Mouse (Mus musculus) A20 (cell line): ENCODE results near the gene Naa80.
A peak's percentile ranks its signal among the peaks of the same experiment; 100 is the strongest.

Experiments
- DNase-seq: peaks from one replicate; pipeline ENCODE4 v3.0.0-alpha.2; 2011; ENCODE audit warnings: low read depth, low spot score

Gene Naa80

DNA sequence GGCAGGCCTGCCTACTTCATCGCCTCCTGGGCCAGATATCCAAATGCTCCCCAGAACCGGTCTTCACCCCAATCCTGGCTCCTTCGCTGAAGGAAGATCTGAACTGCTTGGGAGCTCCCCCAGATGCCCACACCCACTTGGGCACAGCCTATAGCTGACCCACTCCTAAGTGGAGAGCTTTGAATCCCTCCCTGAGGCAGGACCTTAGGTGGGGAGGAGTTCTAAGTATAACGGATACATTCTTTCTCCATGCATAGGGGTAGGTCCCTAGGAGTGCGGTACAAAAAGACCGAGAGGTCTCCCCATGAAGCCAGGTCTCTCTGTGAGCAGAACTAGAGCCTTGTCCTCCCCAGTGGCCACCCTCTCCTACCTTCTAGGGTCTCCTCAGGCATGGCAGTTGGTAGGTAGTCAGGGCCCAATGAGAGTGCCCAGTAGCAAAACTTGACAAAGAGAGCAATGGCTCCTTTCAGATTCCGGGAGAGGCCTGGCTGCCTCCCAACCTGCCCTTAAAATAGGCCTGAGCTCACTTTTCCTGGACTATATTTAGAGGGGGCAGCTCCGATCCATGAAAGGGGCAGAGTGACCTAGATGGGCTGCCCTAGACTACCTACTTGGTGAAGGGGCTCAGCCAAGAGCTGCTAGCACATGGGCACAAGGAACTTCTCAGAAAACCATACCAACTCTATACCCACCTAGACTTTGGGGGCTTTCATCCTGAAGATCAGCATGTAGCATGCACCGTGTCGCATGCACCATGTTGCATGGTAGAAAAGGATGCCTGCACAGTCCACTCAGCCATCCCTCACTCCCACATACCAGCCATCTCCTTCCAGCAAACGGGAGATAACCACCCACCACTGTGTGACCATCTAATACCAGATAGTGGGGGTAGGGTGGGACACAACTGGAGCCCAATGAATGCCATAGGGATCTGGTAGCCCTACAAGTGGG is 18.2 kb downstream of the Naa80 start:
- DNase-seq: no peak

DNA sequence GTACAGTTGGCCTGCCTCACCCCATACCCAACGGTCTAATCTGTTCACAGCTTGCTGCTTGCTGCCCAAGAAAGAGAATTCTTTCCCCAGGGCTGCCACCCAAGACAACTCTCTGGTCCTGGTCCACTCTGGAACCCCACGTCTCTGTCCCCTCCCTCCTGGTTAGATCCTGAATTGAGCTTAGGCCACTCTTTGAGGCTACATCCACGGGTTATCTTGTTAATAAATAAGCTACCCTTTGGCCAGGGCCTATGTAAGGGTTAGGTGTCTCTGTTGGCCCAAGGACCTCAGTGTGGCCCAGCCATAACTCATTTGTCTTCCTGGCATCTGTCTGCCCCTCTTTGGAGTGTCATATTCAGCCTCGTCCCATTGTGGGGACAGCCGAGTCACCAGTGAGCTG is 19.7 kb downstream of the Naa80 start:
- no peak for DNase-seq

DNA sequence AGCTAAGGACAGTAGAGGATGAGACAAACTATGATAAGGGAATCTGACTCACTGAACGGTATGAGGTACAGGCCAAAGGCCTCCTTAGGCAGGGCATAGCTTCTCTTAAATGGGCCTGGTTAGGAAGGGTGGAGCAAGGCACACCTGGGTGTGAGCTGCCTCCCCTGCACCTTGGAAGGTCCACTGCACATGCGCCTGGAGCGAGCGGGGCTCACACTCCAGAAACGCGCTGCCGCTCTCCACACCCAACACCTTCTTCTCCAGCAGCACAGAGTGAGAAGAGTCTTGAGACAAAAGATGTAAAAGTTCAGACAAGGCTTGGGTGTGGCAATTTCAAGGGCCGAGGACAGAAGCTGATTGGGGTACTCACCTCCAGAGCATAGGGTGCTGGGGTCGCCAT is 20.7 kb downstream of the Naa80 start:
- no peak for DNase-seq

DNA sequence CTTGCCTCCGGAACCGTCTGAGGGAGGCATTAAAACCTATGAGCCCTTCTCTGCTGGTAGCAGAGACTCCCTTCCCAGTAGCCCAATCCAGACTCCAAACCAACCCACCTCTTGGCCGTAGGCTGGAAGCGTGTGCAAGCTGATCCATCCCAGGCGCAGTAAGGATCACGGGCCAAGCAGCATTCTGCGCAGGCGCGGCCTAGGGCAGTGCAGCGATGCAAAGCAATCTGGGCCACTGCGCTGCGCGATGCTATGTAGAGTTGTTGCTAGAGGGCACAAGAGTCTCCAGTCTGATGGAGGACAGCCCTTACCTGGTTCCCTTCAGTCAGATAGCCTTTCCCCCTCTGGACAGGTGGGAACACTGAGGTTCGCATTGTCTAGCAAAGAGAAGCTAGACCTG is 21.2 kb downstream of the Naa80 start:
- DNase-seq: no peak

DNA sequence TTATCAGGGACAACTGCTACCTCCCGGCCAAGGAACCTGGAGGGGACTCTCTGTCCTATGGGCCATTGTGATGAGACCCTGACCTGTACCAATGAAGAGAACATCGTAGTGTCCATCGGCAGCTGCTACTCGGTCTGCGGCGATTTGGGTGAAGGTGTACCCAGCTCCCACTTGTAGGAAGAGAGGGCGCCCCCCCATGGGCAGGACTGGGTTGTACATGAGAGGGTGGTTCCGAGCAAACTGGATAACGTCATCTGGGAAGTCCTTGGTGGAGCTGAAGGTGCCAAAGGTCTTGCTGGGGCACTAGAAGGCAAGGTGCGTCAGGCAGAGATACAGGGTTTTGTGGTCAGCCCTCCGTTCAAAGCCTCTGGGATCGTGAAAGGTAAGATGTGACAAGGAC is 22.1 kb downstream of the Naa80 start:
- DNase-seq: no peak

DNA sequence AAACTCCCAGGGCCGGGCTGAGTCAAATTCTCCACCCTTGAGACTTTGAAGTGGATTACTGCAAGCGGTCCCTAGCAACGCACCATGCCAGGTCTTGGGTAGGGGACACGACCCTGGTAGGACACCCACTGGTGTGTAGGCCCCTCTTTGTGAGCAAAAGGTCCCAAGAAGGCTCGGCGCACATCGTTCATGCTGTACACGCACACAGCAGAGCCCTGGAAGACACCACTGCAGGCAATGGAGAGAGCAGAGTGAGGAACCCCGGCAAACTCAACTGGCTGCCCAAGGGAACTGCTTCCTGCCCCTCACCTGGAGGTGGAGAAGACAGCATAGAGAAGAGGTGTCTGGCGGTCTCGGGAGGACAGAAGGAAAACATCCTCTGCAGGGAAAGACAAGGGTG is 22.6 kb downstream of the Naa80 start:
- DNase-seq: no peak

DNA sequence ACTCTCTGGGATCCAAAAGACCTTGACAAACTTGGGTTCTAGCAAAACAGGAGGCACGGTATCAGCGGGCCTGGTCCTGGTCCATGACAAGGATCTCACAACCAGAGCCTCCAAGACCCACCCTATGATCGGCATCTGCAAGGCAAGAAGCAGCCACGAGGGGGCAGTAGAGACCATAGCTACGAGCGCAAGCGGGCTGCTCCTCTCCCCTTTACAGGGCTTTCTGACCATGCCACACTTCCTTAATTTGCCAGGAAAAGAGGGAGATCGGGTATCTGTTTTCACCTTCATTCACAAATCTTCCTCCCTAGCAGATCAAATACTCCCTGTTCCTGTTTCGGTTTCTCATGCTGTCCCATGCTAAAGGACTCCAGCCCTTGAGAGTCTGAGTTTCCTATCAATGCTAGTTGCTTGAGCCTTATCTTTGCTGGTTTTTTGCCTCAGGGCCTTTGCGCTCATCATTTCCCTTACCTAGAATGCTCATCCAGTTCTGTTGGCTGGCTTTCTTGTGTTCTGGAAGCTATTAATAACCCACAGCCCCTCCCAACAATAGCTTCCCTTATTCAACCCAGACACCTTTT is 23.5 kb downstream of the Naa80 start:
- peak; percentile 90 for DNase-seq

DNA sequence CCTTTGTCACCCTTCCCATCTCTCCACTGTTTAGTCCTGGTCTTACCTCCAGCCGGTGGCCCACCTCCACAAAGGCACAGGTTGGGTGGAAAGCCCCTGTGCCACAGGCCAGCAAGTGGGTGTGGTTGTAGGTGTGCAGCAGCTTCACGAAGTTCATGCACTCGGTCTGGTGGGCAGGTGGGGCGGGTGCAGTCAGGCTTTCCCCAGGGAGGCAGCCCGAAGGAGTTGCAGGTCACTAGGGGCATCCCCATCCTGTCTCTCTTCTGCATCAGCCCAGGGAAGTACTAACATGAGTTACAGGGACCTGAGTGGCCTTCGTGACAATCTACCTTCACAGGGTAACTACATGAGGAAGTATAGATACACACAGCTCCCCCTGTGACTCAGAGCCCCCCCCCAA is 24.6 kb downstream of the Naa80 start:
- peak; percentile 87 for DNase-seq

DNA sequence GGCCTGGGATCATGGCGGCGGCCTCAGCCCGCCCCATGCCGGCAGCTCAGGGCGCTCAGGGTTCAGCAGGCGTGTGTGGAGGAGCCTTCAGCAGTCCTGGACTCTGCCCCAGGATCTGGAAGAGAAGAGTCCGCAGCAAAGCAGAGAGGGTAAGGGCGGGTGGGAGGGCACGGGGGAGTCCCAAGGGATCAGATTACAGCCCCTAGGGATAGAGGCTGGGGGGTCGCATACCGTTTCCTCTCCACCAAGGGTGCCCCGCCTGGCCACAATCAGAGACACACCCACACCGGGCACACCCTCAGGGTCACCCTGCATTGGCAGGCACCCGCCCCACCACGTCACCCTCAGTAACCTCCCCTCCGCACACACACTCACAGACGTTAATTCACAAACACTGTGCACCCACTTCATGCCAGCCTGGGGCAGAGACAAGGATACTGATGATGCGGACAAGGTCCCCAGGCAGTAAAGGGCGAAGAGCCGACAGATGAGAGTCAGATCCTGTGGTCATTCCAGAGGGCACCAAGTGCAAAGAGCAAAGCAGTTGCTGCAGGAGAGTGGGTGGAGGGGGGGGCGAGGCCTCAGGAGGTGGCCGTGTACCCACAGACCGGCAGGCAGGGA is 26.5 kb downstream of the Naa80 start:
- DNase-seq: no peak

DNA sequence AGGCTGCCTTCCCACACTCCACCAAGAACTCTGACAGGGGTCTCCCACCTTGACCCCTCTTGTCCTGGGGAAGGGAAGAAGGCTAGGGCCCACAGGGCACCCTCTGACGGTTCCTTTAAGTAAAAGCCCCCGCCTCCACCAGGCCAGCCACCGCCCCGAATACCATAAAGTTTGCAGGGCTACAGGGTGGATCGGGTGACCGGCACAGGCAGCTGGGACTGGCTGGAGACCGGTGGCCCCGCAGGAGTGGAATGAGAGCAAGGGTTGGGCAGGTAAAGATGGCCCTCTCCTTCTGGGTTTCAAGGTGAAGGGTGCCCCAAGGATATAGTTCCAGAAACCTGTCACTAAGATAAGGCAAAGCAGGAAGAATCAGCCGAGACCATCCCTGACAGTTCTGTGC is 27.9 kb downstream of the Naa80 start:
- no peak for DNase-seq

DNA sequence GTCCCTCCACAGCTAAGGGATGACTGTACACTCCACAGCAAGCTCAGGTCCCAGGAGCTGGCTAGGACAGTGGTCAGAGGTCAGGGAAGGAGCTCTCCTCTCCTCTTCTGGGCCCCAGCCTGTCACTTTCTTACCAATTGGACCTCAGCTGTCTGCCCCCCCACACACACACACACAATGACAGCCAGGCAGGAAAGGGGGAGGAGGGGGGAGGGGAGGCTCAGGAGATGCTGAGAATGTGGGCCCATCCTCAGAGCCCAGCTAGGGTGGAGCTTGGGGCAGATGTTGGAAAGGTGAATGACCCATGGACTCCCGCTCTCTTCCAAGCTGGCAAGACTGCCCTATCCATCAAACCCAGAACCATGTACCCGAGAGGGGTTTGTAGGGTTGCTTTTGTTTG is 28.3 kb downstream of the Naa80 start:
- no peak for DNase-seq

DNA sequence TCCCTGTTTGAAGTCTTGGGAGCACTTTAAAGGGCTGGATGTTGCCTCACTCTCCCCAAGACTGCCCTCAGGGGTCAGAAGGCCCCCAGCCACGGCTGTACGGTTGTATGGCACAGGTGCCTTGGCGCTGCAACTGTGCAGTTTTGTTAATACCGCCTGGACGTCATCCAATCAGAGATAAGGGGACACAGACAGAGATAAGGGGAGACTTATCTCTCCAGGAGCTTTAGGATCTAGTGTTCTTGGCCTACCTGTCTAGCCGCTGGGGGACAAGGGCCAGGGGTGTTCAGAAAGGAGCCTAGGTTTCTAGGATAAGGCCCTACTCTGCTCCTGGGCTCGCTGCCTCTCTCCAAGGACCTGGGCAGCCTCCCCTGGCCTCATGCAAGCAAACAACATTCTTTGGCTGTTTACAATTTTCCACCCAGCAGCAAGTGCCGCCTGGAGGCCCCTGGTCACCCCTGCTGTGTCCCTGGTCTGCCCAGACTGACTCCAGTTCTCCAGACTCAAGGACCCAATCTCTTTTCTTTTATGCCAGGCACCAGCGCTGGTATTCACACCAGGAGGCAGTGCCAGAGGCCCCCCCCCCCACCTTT is 29.1 kb downstream of the Naa80 start:
- DNase-seq: no peak

DNA sequence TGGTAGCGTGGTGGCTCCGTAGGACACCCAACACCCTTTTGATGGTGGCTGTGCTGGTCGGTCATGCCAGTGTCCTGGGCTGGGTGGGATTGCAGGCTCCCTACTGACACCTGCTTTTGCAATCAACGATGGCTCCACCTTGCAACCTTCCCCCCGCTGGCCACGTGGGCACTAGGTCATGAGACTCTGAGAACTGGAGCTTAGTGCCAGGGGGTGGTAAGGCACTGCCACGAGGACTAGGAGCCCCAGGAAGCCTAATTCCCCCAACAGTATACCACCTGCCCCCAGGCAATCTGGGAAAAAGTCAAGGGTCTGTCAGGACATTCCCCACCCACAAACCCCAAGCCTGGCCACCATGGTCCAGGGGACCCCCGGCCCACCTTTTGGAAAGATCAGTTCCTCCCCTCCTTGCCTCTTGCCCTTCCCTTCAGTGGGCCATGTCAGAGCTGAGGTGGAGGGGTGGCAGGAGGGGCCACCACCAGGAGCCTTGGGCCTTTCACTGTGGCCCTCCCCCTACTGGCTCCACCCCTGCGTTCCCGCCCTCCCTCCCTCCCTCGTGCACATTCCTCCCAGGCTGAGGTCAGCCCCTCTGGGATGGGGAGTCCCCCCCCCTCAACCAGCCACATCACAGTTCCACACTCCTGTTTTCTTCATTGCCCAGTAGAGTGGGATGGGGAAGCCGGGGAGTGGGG is 30.2 kb downstream of the Naa80 start, which contains the start of gene Sema3b:
TSS of gene Sema3b (minus strand) at position 489 of the 692 bp plus-strand sequence.
- no peak for DNase-seq

DNA sequence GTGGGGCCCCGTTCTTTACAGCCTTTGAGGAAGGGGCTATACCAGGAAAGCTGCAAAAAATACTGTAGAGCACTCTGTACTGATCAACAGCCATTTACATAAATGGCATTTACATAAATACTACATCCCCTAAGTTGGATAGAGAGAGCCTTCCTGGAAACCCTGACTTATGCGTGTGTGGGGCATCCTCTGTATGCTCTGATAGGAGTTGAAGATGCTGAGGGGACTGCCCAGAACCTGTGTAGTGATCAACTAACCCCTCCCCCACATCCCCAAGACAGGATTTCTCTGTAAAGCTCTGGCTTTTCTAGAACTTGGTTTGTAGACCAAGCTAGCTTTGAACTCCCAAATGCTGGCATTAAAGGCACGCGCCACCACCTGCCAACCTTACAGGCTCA is 30.7 kb downstream of the Naa80 start:
- no peak for DNase-seq

DNA sequence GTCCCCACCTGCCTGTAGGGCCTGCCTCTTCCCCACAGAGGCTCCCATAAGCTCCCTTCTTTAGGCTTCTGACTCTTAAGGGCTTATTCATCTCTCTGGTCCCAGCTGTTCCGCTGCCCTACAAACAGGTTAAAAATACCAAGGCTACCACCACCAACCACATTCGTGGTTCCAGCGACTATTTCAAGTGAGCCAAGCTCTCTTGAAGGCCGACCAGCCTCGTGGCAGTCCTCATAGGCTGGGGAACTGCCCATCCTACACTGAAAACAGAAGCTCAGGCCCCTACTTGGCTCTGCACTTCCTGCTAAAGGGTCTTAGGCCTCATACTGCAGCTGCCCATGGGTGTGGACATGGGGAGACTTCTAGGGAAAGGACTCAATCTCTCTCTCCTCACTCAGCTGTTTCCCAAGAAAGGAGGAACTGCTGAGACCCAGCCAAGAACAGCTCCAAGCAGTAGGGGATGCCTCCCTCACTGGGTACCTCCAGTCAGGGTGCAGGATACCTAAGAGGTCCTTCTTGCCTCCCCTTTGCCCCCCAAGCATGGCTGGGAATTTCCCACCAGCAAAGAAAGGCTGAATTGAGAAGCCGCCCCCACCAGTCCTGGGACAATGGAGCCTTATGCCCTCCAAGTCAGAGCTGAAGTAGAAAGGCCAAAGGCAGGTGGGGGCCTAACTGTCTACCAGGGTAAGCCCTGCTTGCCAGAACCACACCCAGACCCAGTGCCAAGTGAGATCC is 32.9 kb downstream of the Naa80 start:
- DNase-seq: peak; percentile 37

DNA sequence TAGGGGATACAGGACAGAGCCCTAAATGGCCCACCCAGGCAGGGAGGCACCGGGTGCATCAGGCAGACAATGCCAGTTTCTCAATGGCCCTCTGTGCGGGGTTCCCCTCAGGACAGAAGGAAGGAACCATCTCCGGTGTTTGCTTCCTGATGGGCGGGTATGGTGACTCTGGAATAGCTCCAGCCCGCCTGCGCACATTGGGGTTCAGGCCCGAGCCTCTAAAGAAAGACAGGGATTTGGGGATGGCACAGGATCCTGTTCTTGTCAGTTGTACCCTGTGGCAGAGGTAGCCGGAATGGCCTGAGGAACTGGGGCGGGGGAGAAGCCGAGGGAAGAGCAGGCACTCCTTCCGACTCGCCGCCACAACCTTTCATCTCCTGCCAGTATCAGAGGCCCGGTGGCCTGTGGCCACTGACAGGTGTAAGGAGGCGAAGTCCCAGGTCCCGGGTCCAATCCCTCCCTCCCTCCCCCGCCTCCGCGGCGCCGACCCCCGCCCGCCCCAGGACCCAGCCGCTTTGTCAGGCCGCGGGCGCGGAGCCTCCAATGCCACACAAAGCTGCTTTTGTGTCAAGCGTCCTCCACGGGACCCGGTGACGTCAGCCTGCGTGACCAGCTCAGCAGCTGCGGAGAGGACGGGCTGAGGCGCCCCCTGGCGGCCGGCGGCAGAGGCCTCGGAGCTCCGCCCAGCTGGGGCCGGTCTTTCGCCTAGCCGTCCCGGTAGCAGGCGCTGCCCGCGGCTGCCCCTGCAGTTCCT is 33.7 kb downstream of the Naa80 start:
- peak; percentile 95 for DNase-seq

DNA sequence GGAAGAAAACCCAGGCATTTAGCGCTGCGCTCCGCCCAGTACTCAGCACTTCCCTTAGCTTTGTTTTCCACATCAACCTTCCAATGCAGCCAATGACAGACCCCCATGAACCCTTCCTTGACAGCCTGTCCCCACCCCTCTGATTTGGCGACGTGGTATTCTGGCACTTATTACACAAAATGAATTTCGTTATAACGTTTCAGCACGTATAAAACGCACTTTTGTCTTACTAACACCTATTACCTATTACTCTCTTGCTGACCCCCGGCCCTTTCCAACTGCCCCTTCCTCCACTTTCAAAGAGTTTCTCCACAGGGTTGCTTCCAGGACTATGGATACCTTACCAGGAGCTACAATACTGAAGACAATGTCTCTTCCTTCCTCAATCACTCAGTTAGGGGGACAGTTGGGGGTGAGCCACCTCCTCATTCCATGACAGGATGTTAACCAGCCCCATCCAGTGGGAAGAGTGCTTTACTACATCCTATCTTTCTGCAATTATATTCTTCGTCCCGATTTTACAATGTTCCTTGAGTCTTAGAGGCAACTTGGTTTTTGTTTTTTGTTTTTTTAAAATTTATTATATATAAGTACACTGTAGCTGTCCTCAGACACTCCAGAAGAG is 34.4 kb downstream of the Naa80 start:
- no peak for DNase-seq

DNA sequence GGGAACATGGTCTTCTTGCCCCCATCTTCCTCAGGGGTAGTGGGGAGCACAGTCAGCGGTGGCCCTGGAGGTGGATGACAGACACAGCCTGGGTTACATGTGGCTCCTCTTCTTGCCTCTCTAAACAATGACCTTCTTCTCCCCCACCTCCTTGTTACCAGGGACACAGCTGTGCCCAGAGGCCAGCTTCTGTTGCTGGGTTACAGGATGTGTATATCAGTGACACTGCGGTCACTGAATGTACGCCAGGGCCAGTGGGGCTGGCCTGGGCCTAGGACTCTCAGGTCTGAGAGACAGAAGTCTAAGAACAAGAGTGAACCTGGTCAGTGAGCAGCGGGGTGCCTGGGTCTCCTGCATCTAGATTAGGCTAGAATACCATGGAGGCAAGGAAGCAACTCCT is 36.3 kb downstream of the Naa80 start:
- no peak for DNase-seq

DNA sequence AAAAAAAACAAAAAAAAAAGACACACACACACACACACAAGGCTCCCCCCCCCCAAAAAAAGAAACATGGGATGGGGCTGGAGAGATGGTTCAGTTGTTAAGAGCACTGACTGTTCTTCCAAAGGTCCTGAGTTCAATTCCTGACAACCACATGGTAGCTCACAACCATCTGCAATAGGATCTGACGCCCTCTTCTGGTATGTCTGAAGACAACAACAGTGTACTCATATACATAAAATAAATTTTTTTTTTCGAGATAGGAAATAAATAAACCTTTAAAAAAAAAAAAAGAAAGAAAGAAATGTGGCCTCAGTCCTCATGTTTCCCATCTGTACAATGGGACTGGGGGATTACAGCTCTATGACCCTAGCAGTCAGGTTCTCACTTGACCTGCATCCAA is 38.8 kb downstream of the Naa80 start:
- DNase-seq: no peak

DNA sequence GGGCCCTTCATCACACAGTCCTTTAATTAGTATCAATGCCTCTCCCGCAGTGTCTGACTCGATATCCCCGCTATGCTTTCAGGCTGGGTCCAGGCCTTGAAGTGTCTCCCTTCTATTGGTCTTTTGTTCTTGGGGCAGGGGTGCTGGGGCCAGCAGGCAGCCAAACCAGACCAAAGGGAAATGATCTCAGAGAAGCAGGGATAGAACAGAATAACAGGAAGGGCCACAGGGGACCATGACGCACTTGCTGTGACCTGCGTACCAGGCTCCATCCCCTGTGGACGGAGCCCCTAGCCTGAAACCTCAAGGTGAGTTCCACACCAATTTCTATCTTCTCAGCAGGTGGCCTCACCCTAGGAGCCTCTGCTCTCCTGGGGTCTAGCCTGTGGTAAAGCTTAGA is 39.4 kb downstream of the Naa80 start:
- DNase-seq: no peak
